Comparison of ENCODE assay signal across 12 mouse cellular contexts in genomic region chr7:119807396-119807795, GRCm38 (mm10). TPM values are rescaled to one million over a fixed set of nuclear protein-coding genes. Genes with fewer than 3 reads are reported as not detected.
"Had no signal": no experiment of that assay in that cellular context is flagged by ENCODE, and none has a peak within 500 bp of the region (broad histone marks: within the 10 kb centered on the region; RNA-seq: fewer than 3 reads in every experiment).

No protein-coding gene starts in this region.

- DNase-seq: right cerebral cortex, adult 18-20 months; right cerebral cortex, postnatal 14 days; right cerebral cortex, postnatal 25 days; right cerebral cortex, postnatal 4 days; spleen, adult 18-20 months; thymus, adult 18-20 months; thymus, adult 2 months; thymus, postnatal 14 days; thymus, postnatal 25 days; thymus, postnatal 36 days; thymus, postnatal 4 days had no signal

RNA-seq across cellular contexts. Expression of gene Acsm3, which starts 46.7 kb away (rescaled TPM):
- total RNA-seq: neutrophil, adult 5-6 weeks had no signal
